Comparison of ENCODE assay signal across 27 mouse cellular contexts in the genomic region with DNA sequence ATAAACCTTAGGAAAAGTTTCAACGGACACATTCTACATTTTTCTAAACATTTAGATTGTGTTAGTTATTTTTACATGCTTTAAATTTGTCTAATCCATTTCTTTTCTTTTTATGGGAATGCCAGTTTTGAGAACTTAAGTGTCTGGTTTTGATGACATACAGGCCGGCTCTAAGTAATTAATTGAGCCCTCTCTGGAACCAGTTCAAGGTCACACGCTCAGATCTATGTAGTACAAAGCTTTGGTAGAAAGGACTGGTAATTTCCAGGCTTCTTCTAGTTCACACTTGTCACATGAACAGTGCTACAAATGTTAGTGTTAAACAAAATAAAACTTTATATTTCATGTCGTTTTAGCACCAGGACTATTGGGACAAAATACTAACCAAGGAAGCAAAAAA. TPM values are rescaled to one million over a fixed set of nuclear protein-coding genes. Genes with fewer than 3 reads are reported as not detected.
"Had no signal": no experiment of that assay in that cellular context is flagged by ENCODE, and none has a peak within 500 bp of the region (broad histone marks: within the 10 kb centered on the region; RNA-seq: fewer than 3 reads in every experiment).

No protein-coding gene starts in this region.

- H3K9ac ChIP-seq: limb, embryonic 13.5 days; liver, embryonic 12.5 days; liver, embryonic 15.5 days; midbrain, embryonic 13.5 days; neural tube, embryonic 13.5 days had no signal

- DNase-seq: kidney, adult 2 months; kidney, postnatal 14 days; layer of hippocampus, adult 9-11 months; liver; lung, adult 2 months; lung, postnatal 36 days; right cerebral cortex, postnatal 25 days; spleen, adult 18-20 months; thymus, postnatal 25 days had no signal

- H3K36me3 ChIP-seq: limb, embryonic 10.5 days; limb, embryonic 13.5 days; liver, embryonic 12.5 days; liver, embryonic 15.5 days; midbrain, embryonic 13.5 days; neural tube, embryonic 13.5 days had no signal

- ATAC-seq: intestine, embryonic 16.5 days; liver, embryonic 12.5 days; midbrain, embryonic 13.5 days; midbrain, embryonic 16.5 days had no signal

- H3K27ac ChIP-seq: layer of hippocampus, adult 2 months; limb, embryonic 10.5 days; limb, embryonic 13.5 days; liver, embryonic 12.5 days; liver, embryonic 15.5 days; midbrain, embryonic 10.5 days; midbrain, embryonic 13.5 days had no signal

- H3K4me3 ChIP-seq: layer of hippocampus, adult 2 months; limb, embryonic 10.5 days; limb, embryonic 13.5 days; liver, embryonic 12.5 days; liver, embryonic 15.5 days; megakaryocyte, embryonic 14.5 days; midbrain, embryonic 10.5 days; midbrain, embryonic 13.5 days; myocyte; neural tube, embryonic 13.5 days had no signal

- H3K4me2 ChIP-seq: limb, embryonic 13.5 days; liver, embryonic 12.5 days; liver, embryonic 15.5 days; midbrain, embryonic 13.5 days; neural tube, embryonic 13.5 days had no signal

- H3K4me1 ChIP-seq: limb, embryonic 13.5 days; liver, embryonic 12.5 days had no signal

- H3K9me3 ChIP-seq: limb, embryonic 10.5 days; limb, embryonic 13.5 days; liver, embryonic 12.5 days; liver, embryonic 15.5 days; megakaryocyte, embryonic 14.5 days; midbrain, embryonic 10.5 days; midbrain, embryonic 13.5 days; neural tube, embryonic 13.5 days had no signal

- H3K27me3 ChIP-seq: limb, embryonic 13.5 days; liver, embryonic 12.5 days; liver, embryonic 15.5 days; midbrain, embryonic 13.5 days had no signal

RNA-seq across cellular contexts. Expression of a gene that starts 25.6 kb away (rescaled TPM):
- total RNA-seq: monocyte, adult 5-6 weeks; neutrophil, adult 5-6 weeks had no signal
- polyA plus RNA-seq: liver, embryonic 12.5 days; liver, embryonic 15.5 days had no signal

RNA-seq across cellular contexts. Expression of a gene that starts 51.3 kb away (rescaled TPM):
- total RNA-seq: layer of hippocampus, adult 2 months; layer of hippocampus, postnatal 25 days; left cerebral cortex, adult 18-20 months; left cerebral cortex, postnatal 25 days; monocyte, adult 5-6 weeks; neutrophil, adult 5-6 weeks had no signal
- polyA plus RNA-seq: intestine, embryonic 16.5 days; kidney, embryonic 14.5 days; limb, embryonic 10.5 days; limb, embryonic 13.5 days; midbrain, embryonic 10.5 days; midbrain, embryonic 13.5 days; midbrain, embryonic 16.5 days; myocyte; neural tube, embryonic 13.5 days had no signal
